Mouse (Mus musculus): ENCODE results near the gene Abcc8.
A peak's percentile ranks its signal among the peaks of the same experiment; 100 is the strongest.

Gene Abcc8

DNA sequence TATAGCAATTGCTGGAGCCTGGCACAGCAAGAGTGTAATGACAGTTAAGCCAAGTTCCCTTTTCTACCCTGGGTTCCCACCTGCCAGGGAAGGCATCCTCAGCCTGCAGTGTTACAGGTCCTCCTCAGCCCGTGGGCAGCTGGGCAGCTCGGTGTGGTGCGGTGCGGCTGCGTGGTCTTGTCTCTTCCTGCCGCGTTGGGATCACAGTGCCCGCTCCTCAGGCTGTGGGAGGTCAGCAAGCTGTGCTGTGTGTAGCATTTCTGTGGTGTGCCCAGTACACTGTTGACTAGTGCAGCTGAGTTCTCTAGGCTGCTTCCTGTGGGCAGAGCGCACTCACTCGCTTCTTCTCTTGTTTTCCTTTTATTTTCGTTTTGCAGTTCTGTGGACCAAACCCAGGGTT is 121.0 kb downstream of the Abcc8 start:
- peak; percentile 3 to 12 for DNase-seq (ENCODE audit: low read depth in 2 of 2, low spot score in 2 of 2)
